Comparison of ENCODE assay signal across 11 mouse cellular contexts in the genomic region with DNA sequence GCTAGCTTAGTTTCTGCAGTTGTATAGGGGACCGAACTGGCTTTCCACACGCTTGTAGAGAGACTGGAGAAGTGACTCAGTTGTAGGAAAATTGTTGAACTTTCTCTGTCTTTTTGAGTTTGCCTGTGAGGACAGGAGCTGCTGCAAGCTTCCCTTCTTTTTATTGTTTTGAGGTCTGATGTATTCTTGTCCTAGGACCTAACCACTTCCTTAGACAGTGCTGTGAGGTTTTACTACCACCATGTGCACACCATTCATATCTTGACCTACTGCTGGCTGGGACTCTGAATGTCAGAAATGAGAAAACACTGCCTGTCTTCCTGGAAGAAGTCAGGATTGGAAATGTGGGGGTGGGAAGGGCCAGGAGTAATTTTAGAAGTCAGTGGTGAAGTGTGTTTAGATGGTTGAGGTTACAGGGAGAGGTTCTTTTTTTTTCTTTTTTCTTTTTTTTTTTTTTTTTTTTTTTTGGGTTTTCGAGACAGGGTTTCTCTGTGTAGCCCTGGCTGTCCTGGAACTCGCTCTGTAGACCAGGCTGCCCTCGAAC. TPM values are rescaled to one million over a fixed set of nuclear protein-coding genes. Genes with fewer than 3 reads are reported as not detected.
DNase-seq lines count a peak whose midpoint lies in the region; ATAC-seq and TF ChIP-seq lines count a peak whose summit lies in the region.
"Had no signal": no experiment of that assay in that cellular context is flagged by ENCODE, and none has a peak within 500 bp of the region (broad histone marks: within the 10 kb centered on the region; RNA-seq: fewer than 3 reads in every experiment).

No protein-coding gene starts in this region.

- peaks cover 21% of the 10 kb centered on the region for H3K36me3 ChIP-seq in kidney, embryonic 15.5 days
- no peaks in the 10 kb centered on the region for H3K36me3 ChIP-seq in hindbrain, embryonic 11.5 days (ENCODE audit: control insufficient read depth, insufficient read depth, low read length)
- peaks cover 14% of the 10 kb centered on the region for H3K36me3 ChIP-seq in midbrain, embryonic 14.5 days (ENCODE audit: control insufficient read depth, insufficient read depth, low read length)

- no peak for TF ChIP-seq POLR2A in bone marrow macrophage, adult 2 months (IDR thresholded peaks at IDR 0.05; ENCODE audit: borderline replicate concordance, low read depth, low read length)

- 82% methylated on average over 5 of the region's 5 CpGs for WGBS in kidney, embryonic 15.5 days
- 88% methylated on average over 4 of the region's 5 CpGs for WGBS in hindbrain, embryonic 11.5 days
- WGBS in midbrain, embryonic 14.5 days: 85% methylated on average over 4 of the region's 5 CpGs

- H3K4me2 ChIP-seq in kidney, embryonic 15.5 days: peak overlapping the region; percentile 81
- H3K4me2 ChIP-seq in hindbrain, embryonic 11.5 days (replicated peaks; ENCODE audit: low read depth, low read length): 0 out of 2 replicates have a peak overlapping the region, but pooled peaks have one; percentile 3
- peak overlapping the region; percentile 11 for H3K4me2 ChIP-seq in midbrain, embryonic 14.5 days (ENCODE audit: low read length)

- no peak for TF ChIP-seq CTCF in bone marrow macrophage, adult 2 months (IDR thresholded peaks at IDR 0.05; ENCODE audit: low read depth, low read length)

- no peaks in the 10 kb centered on the region for H3K27me3 ChIP-seq in kidney, embryonic 15.5 days
- H3K27me3 ChIP-seq in hindbrain, embryonic 11.5 days (ENCODE audit: control insufficient read depth, insufficient read depth, low read length): no peaks in the 10 kb centered on the region
- H3K27me3 ChIP-seq in midbrain, embryonic 14.5 days (ENCODE audit: control insufficient read depth, insufficient read depth, low read length): no peaks in the 10 kb centered on the region

- no peak overlapping the region for H3K9ac ChIP-seq in kidney, embryonic 15.5 days
- H3K9ac ChIP-seq in hindbrain, embryonic 11.5 days (ENCODE audit: low read depth, low read length): no peak overlapping the region
- H3K9ac ChIP-seq in midbrain, embryonic 14.5 days (replicated peaks; ENCODE audit: low read length): no peak overlapping the region

- H3K9me3 ChIP-seq in kidney, embryonic 15.5 days (replicated peaks): no peaks in the 10 kb centered on the region
- no peaks in the 10 kb centered on the region for H3K9me3 ChIP-seq in hindbrain, embryonic 11.5 days (ENCODE audit: control insufficient read depth, low read length)
- no peaks in the 10 kb centered on the region for H3K9me3 ChIP-seq in midbrain, embryonic 14.5 days (ENCODE audit: control insufficient read depth, low read length)

- peaks cover 24% of the 10 kb centered on the region for H3K4me1 ChIP-seq in kidney, embryonic 15.5 days
- peaks cover 23% of the 10 kb centered on the region for H3K4me1 ChIP-seq in bone marrow macrophage, adult 2 months (ENCODE audit: control insufficient read depth, insufficient read depth, low read length)
- peaks cover 10% of the 10 kb centered on the region for H3K4me1 ChIP-seq in hindbrain, embryonic 11.5 days (replicated peaks; ENCODE audit: control insufficient read depth, insufficient read depth, low read length)
- peaks cover 24% of the 10 kb centered on the region for H3K4me1 ChIP-seq in midbrain, embryonic 14.5 days (ENCODE audit: control insufficient read depth, insufficient read depth, low read length)

- H3K4me3 ChIP-seq in kidney, embryonic 15.5 days (replicated peaks): no peak overlapping the region; the same call in 1 of the 2 replicates
- H3K4me3 ChIP-seq in bone marrow macrophage, adult 2 months (ENCODE audit: insufficient read depth, low read length): peak overlapping the region; percentile 95
- H3K4me3 ChIP-seq in hindbrain, embryonic 11.5 days (ENCODE audit: low read depth, low read length): no peak overlapping the region
- H3K4me3 ChIP-seq in midbrain, embryonic 14.5 days (replicated peaks; ENCODE audit: low read depth, low read length): no peak overlapping the region

- H3K27ac ChIP-seq in kidney, embryonic 15.5 days: no peak overlapping the region; the same call in 1 of the 2 replicates
- peak overlapping the region; percentile 31 for H3K27ac ChIP-seq in bone marrow macrophage, adult 2 months (ENCODE audit: insufficient read depth, low read depth, low read length)
- H3K27ac ChIP-seq in hindbrain, embryonic 11.5 days (ENCODE audit: low read depth, low read length): no peak overlapping the region
- no peak overlapping the region for H3K27ac ChIP-seq in midbrain, embryonic 14.5 days (replicated peaks; ENCODE audit: low read depth, low read length)

- ATAC-seq in kidney, embryonic 15.5 days (replicated peaks; ENCODE audit: low FRiP score): no peak
- no peak for ATAC-seq in hindbrain, embryonic 11.5 days (ENCODE audit: low FRiP score)
- ATAC-seq in midbrain, embryonic 14.5 days (ENCODE audit: low FRiP score, low TSS enrichment): no peak
- ATAC-seq in megakaryocyte progenitor cell, adult 5-6 weeks (replicated peaks; ENCODE audit: poor library complexity): no peak

- DNase-seq in kidney, postnatal 14 days: no peak
- DNase-seq in hindbrain, embryonic 11.5 days (ENCODE audit: low spot score): no peak
- no peak for DNase-seq in midbrain, embryonic 14.5 days
- DNase-seq in gastrocnemius, postnatal 4 days (ENCODE audit: low spot score in 2 of 2): no peak
- DNase-seq in embryo, embryonic 11 days: no peak
- DNase-seq: cerebellum, adult 11-12 months had no signal

RNA-seq across cellular contexts. Expression of a gene that starts 8.1 kb away (rescaled TPM):
- 24.6 and 24.8 TPM in 2 replicates for polyA plus RNA-seq in kidney, embryonic 15.5 days (2015; fragmentation: Nextera tagmentation; extraction: Ambion mirVana)
- 217 and 221 TPM in 2 replicates for polyA plus RNA-seq in bone marrow macrophage, adult 2 months (2012; ENCODE audit: insufficient read depth, insufficient read length, missing spikeins)
- 15.2 and 15.7 TPM in 2 replicates for polyA plus RNA-seq in hindbrain, embryonic 11.5 days (2014; fragmentation: Nextera tagmentation; extraction: Ambion mirVana)
- 20.4 and 32.4 TPM in 2 replicates for polyA plus RNA-seq in midbrain, embryonic 14.5 days (2014; fragmentation: Nextera tagmentation; extraction: Ambion mirVana)
- total RNA-seq in megakaryocyte progenitor cell, adult 5-6 weeks (2015): 81.2 and 89.4 TPM in 2 replicates
- total RNA-seq in megakaryocyte progenitor cell, adult 5-6 weeks (2017): 103 and 120 TPM in 2 replicates
- 100 to 1,000 TPM; 116 to 126 TPM for total RNA-seq in gastrocnemius, postnatal 4 days (2021)

RNA-seq across cellular contexts. Expression of a gene that starts 46.4 kb away (rescaled TPM):
- 0.62 TPM in 1 of 2 replicates, not detected in the other for polyA plus RNA-seq in kidney, embryonic 15.5 days (2015; fragmentation: Nextera tagmentation; extraction: Ambion mirVana)
- not detected in 2 replicates for polyA plus RNA-seq in bone marrow macrophage, adult 2 months (2012; ENCODE audit: insufficient read depth, insufficient read length, missing spikeins)
- polyA plus RNA-seq in hindbrain, embryonic 11.5 days (2014; fragmentation: Nextera tagmentation; extraction: Ambion mirVana): 0.56 and 1.0 TPM in 2 replicates
- 0.50 and 1.6 TPM in 2 replicates for polyA plus RNA-seq in midbrain, embryonic 14.5 days (2014; fragmentation: Nextera tagmentation; extraction: Ambion mirVana)
- 0.54 TPM in 1 of 2 replicates, not detected in the other for total RNA-seq in megakaryocyte progenitor cell, adult 5-6 weeks (2015)
- total RNA-seq in megakaryocyte progenitor cell, adult 5-6 weeks (2017): not detected in 2 replicates
- under 1 TPM; 0.60 to 0.83 TPM for total RNA-seq in gastrocnemius, postnatal 4 days (2021)
- total RNA-seq: hematopoietic stem cell, adult 5-6 weeks; monocyte, adult 5-6 weeks had no signal

RNA-seq across cellular contexts. Expression of a gene that starts 46.5 kb away (rescaled TPM):
- 0.85 and 1.00 TPM in 2 replicates for polyA plus RNA-seq in kidney, embryonic 15.5 days (2015; fragmentation: Nextera tagmentation; extraction: Ambion mirVana)
- polyA plus RNA-seq in bone marrow macrophage, adult 2 months (2012; ENCODE audit: insufficient read depth, insufficient read length, missing spikeins): 1.4 and 2.4 TPM in 2 replicates
- polyA plus RNA-seq in hindbrain, embryonic 11.5 days (2014; fragmentation: Nextera tagmentation; extraction: Ambion mirVana): 1.0 and 1.5 TPM in 2 replicates
- 2.2 and 2.6 TPM in 2 replicates for polyA plus RNA-seq in midbrain, embryonic 14.5 days (2014; fragmentation: Nextera tagmentation; extraction: Ambion mirVana)
- 3.3 and 4.0 TPM in 2 replicates for total RNA-seq in megakaryocyte progenitor cell, adult 5-6 weeks (2015)
- 1.2 and 2.3 TPM in 2 replicates for total RNA-seq in megakaryocyte progenitor cell, adult 5-6 weeks (2017)
- 1 to 10 TPM; 2.5 to 2.6 TPM for total RNA-seq in gastrocnemius, postnatal 4 days (2021)

RNA-seq across cellular contexts. Expression of a gene that starts 56.1 kb away (rescaled TPM):
- polyA plus RNA-seq in kidney, embryonic 15.5 days (2015; fragmentation: Nextera tagmentation; extraction: Ambion mirVana): 27.7 and 29.8 TPM in 2 replicates
- polyA plus RNA-seq in bone marrow macrophage, adult 2 months (2012; ENCODE audit: insufficient read depth, insufficient read length, missing spikeins): 22.6 and 22.8 TPM in 2 replicates
- polyA plus RNA-seq in hindbrain, embryonic 11.5 days (2014; fragmentation: Nextera tagmentation; extraction: Ambion mirVana): 12.8 and 14.1 TPM in 2 replicates
- polyA plus RNA-seq in midbrain, embryonic 14.5 days (2014; fragmentation: Nextera tagmentation; extraction: Ambion mirVana): 14.2 and 15.0 TPM in 2 replicates
- total RNA-seq in megakaryocyte progenitor cell, adult 5-6 weeks (2015): 14.6 and 14.9 TPM in 2 replicates
- total RNA-seq in megakaryocyte progenitor cell, adult 5-6 weeks (2017): 9.2 and 10.7 TPM in 2 replicates
- 10 to 100 TPM; 15.7 to 20.9 TPM for total RNA-seq in gastrocnemius, postnatal 4 days (2021)

Comparison
In these comparisons a context has a peak if more than half of its experiments do, and no peak if none do; other contexts are left out.
1. H3K4me2 ChIP-seq: peak in every context shown above with its lines; median percentile 81 in kidney, embryonic 15.5 days; 11 in midbrain, embryonic 14.5 days; 3 in hindbrain, embryonic 11.5 days.